Mouse (Mus musculus) brain, embryonic 14.5 days (tissue): ENCODE data around the gene Snrk.

Experiments
- CTCF ChIP-seq: fragments of 200-500 bp; IDR thresholded peaks from 2 replicates; pipeline ENCODE4 v1.5.1; 2012; ENCODE audit warnings: inconsistent platforms, mild to moderate bottlenecking, moderate library complexity, borderline replicate concordance; ENCODE audit not compliant: insufficient read depth, insufficient read length; ENCODE audit errors: extremely low read depth
- POLR2A ChIP-seq: fragments of 200-500 bp; IDR thresholded peaks from 2 replicates; pipeline ENCODE4 v1.6.1; 2012; ENCODE audit warnings: mild to moderate bottlenecking, inconsistent platforms, borderline replicate concordance; ENCODE audit not compliant: poor library complexity, insufficient read depth, insufficient read length, severe bottlenecking; ENCODE audit errors: extremely low read depth

DNA sequence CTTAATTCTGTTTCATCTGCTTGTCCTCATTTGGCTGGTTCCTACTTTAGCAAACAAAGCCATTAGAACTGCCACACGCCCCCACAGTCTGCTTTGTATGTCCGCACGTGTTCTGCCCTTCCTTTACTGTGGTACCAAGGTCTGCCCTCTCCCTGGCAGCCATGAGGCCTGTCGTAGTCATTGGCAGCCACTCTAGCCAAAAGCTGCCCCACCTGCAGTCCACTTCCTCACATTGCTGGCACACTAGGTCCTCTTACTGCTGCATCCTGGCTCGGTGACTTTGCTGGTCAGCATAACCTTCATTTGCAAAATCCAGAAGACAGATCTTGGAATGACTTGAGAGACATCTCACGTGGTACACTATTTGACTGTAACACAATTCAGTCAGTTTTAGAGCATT is 52.8 kb downstream of the Snrk start:
- TF ChIP-seq POLR2A, result no peak
- TF ChIP-seq CTCF, result no peak
